Mouse (Mus musculus) heart, embryonic 14.5 days (tissue): ENCODE results near the gene Mrpl44. TPM values are rescaled to one million over a fixed set of nuclear protein-coding genes. Genes with fewer than 3 reads are reported as not detected.
A peak's percentile ranks its signal among the peaks of the same experiment; 100 is the strongest.

ENCODE experiments used
- ATAC-seq: fragments of 200-750 bp; cut with Nextera tagmentation; 2 replicates; pipeline ENCODE4 v1.8.0; 2017; ENCODE audit warnings: low read depth, moderate TSS enrichment; ENCODE audit not compliant: insufficient number of reproducible peaks, insufficient read depth, low FRiP score
- H3K27ac ChIP-seq, 2 experiments: fragments of 200-500 bp in 1 of 2; fragments of 300-500 bp in 1 of 2; sonication (generic) in 1 of 2; replicated peaks in 1 of 2; 2 replicates each; pipeline ENCODE4 v1.5.1; 2012 to 2014; ENCODE audit warnings: low read depth in 2 of 2, low read length in 2 of 2, control low read depth in 1 of 2, mild to moderate bottlenecking in 1 of 2, mixed read lengths in 1 of 2; ENCODE audit not compliant: control insufficient read depth in 1 of 2, insufficient read depth in 1 of 2
- H3K27me3 ChIP-seq: fragments of 300-500 bp; sonication (generic); 2 replicates; pipeline ENCODE4 v1.6.1; 2014; ENCODE audit warnings: mild to moderate bottlenecking, low read length, control low read depth; ENCODE audit not compliant: control insufficient read depth, insufficient read depth
- H3K36me3 ChIP-seq: fragments of 300-500 bp; sonication (generic); 2 replicates; pipeline ENCODE4 v1.6.1; 2014; ENCODE audit warnings: mild to moderate bottlenecking, control low read depth, low read length, mixed read lengths; ENCODE audit not compliant: control insufficient read depth, insufficient read depth
- H3K4me1 ChIP-seq, 2 experiments: fragments of 200-500 bp in 1 of 2; fragments of 300-500 bp in 1 of 2; sonication (generic) in 1 of 2; 2 replicates each; pipeline ENCODE4 v1.6.1; 2012 to 2014; ENCODE audit warnings: low read length in 2 of 2, control low read depth in 1 of 2, mixed read lengths in 1 of 2; ENCODE audit not compliant: control insufficient read depth in 2 of 2, insufficient read depth in 2 of 2
- H3K4me2 ChIP-seq: fragments of 300-500 bp; sonication (generic); 2 replicates; pipeline ENCODE4 v1.6.1; 2014; ENCODE audit warnings: mild to moderate bottlenecking, low read length
- H3K4me3 ChIP-seq, 2 experiments: fragments of 200-500 bp in 1 of 2; fragments of 300-500 bp in 1 of 2; sonication (generic) in 1 of 2; 2 replicates each; pipeline ENCODE4 v1.5.1; 2012 to 2014; ENCODE audit warnings: low read length in 2 of 2, mild to moderate bottlenecking in 2 of 2, control low read depth in 1 of 2, low read depth in 1 of 2, moderate library complexity in 1 of 2; ENCODE audit not compliant: control insufficient read depth in 1 of 2, insufficient read depth in 1 of 2
- H3K9ac ChIP-seq: fragments of 300-500 bp; sonication (generic); 2 replicates; pipeline ENCODE4 v1.6.1; 2014; ENCODE audit warnings: mild to moderate bottlenecking, low read length
- H3K9me3 ChIP-seq: fragments of 300-500 bp; sonication (generic); 2 replicates; pipeline ENCODE4 v1.6.1; 2016; ENCODE audit warnings: low read length, control low read depth; ENCODE audit not compliant: control insufficient read depth
- WGBS: fragments of 180-500 bp; shearing (Covaris S2); extraction: QIAGEN DNeasy Blood & Tissue Kit; methylation state at CpG from one replicate; pipeline ENCODE4 v1.1.7; 2014; 5-methylcytosine and 5-hydroxymethylcytosine counted together
- polyA plus RNA-seq: library from polyadenylated mRNA; unstranded; fragments of >200 nt; fragmentation: Nextera tagmentation; extraction: Ambion mirVana; gene quantifications from 2 replicates; pipeline ENCODE4 v1.2.1, GENCODE M21; 2014

Mrpl44 gene
- 43.1 and 45.6 TPM in 2 replicates for polyA plus RNA-seq

- Histone ChIP-seq H3K36me3 (peaks cover 33% of the 10 kb centered on the region), H3K9ac (peak within 1 kb of the TSS; percentile 83), H3K4me2 (peak within 1 kb of the TSS; percentile 61), H3K27me3 (no peaks in the 10 kb centered on the region), H3K4me1 (no peaks in the 10 kb centered on the region), H3K4me3 (peak within 1 kb of the TSS; percentile 66 to 73), H3K27ac (peak within 1 kb of the TSS; percentile 47 to 78), H3K9me3 (no peaks in the 10 kb centered on the region)
- ATAC-seq = peak; percentile 98
- WGBS = under 1% methylated on average over 38 of the region's 38 CpGs
These were observed at the start of gene Mrpl44, which contains the start of gene Wdfy1 for GRCm38 (mm10) chr1:79775927-79776458. TSS of gene Mrpl44 (plus strand) at chr1:79776018. TSS of gene Wdfy1 (minus strand) at chr1:79776143.

GRCm38 (mm10) chr1:79734794-79735193, 41.0 kb upstream of the Mrpl44 start:
- no peaks in the 10 kb centered on the region for H3K9me3 ChIP-seq
- no peak overlapping the region for H3K27ac ChIP-seq
- no peak for ATAC-seq
- peaks cover 29% of the 10 kb centered on the region for H3K36me3 ChIP-seq
- no peak overlapping the region for H3K4me3 ChIP-seq
- no peak overlapping the region for H3K9ac ChIP-seq
- H3K4me1 ChIP-seq = no peaks in the 10 kb centered on the region
- H3K4me2 ChIP-seq = no peak overlapping the region
- 77% methylated on average over 5 of the region's 5 CpGs for WGBS
- no peaks in the 10 kb centered on the region for H3K27me3 ChIP-seq

- H3K27me3 ChIP-seq = no peaks in the 10 kb centered on the region
- no peak for ATAC-seq
- H3K9me3 ChIP-seq = no peaks in the 10 kb centered on the region
These were observed 39.4 kb upstream of the Mrpl44 start for GRCm38 (mm10) chr1:79736408-79736807.

GRCm38 (mm10) chr1:79739726-79740125, 36.1 kb upstream of the Mrpl44 start:
- no peak for ATAC-seq
- no peak overlapping the region for H3K4me2 ChIP-seq
- H3K4me1 ChIP-seq = peaks cover 0 to 4% of the 10 kb centered on the region in 2 experiments; a peak in 2 of 4 replicates
- H3K9me3 ChIP-seq = no peaks in the 10 kb centered on the region
- 87% methylated on average over 2 of the region's 2 CpGs for WGBS
- no peak overlapping the region for H3K27ac ChIP-seq
- H3K9ac ChIP-seq = no peak overlapping the region
- peaks cover 18% of the 10 kb centered on the region for H3K36me3 ChIP-seq
- no peaks in the 10 kb centered on the region for H3K27me3 ChIP-seq
- H3K4me3 ChIP-seq = no peak overlapping the region

More at GRCm38 (mm10) chr1:79736408-79736807, 39.4 kb upstream of the Mrpl44 start:
- no peak overlapping the region for H3K4me3 ChIP-seq
- WGBS = 87% methylated on average over 3 of the region's 3 CpGs
- H3K4me1 ChIP-seq = peaks cover 0 to 4% of the 10 kb centered on the region in 2 experiments; a peak in 2 of 4 replicates
- H3K27ac ChIP-seq = no peak overlapping the region
- no peak overlapping the region for H3K9ac ChIP-seq
- peaks cover 25% of the 10 kb centered on the region for H3K36me3 ChIP-seq
- no peak overlapping the region for H3K4me2 ChIP-seq

GRCm38 (mm10) chr1:79741002-79741401, 34.8 kb upstream of the Mrpl44 start:
- Histone ChIP-seq H3K36me3 (peaks cover 18% of the 10 kb centered on the region), H3K27me3 (no peaks in the 10 kb centered on the region), H3K27ac (0 out of 4 replicates have a peak overlapping the region, but pooled peaks of 1 of the 2 experiments have one; percentile 16), H3K9ac (no peak overlapping the region), H3K4me1 (peaks cover 4% of the 10 kb centered on the region in 2 experiments; a peak in 3 of 4 replicates), H3K4me3 (no peak overlapping the region), H3K9me3 (no peaks in the 10 kb centered on the region), H3K4me2 (no peak overlapping the region)
- 51% methylated on average over 4 of the region's 4 CpGs for WGBS
- peak; percentile 66; the same call in 1 of the 2 replicates for ATAC-seq

- Histone ChIP-seq H3K27ac (no peak overlapping the region), H3K27me3 (no peaks in the 10 kb centered on the region), H3K36me3 (peaks cover 17% of the 10 kb centered on the region), H3K4me2 (no peak overlapping the region), H3K9ac (no peak overlapping the region), H3K9me3 (no peaks in the 10 kb centered on the region), H3K4me3 (no peak overlapping the region), H3K4me1 (peaks cover 7 to 9% of the 10 kb centered on the region in 2 experiments)
- WGBS = 91% methylated on average over 7 of the region's 7 CpGs
- no peak for ATAC-seq
These were observed 32.9 kb upstream of the Mrpl44 start for GRCm38 (mm10) chr1:79742949-79743348.

- WGBS = 97% methylated on average over 1 of the region's 1 CpGs
- H3K36me3 ChIP-seq = peaks cover 12% of the 10 kb centered on the region
- H3K9me3 ChIP-seq = no peaks in the 10 kb centered on the region
- no peak overlapping the region for H3K27ac ChIP-seq
- peaks cover 7 to 9% of the 10 kb centered on the region in 2 experiments for H3K4me1 ChIP-seq
- no peak for ATAC-seq
- no peak overlapping the region for H3K9ac ChIP-seq
- H3K27me3 ChIP-seq = no peaks in the 10 kb centered on the region
- no peak overlapping the region for H3K4me3 ChIP-seq
- H3K4me2 ChIP-seq = no peak overlapping the region
These were observed 32.4 kb upstream of the Mrpl44 start for GRCm38 (mm10) chr1:79743385-79743784.

- no peaks in the 10 kb centered on the region for H3K27me3 ChIP-seq
- H3K36me3 ChIP-seq = no peaks in the 10 kb centered on the region
- 22% methylated on average over 4 of the region's 4 CpGs for WGBS
- H3K4me2 ChIP-seq = no peak overlapping the region
- ATAC-seq = peak; percentile 83
- H3K4me3 ChIP-seq = no peak overlapping the region
- H3K9me3 ChIP-seq = no peaks in the 10 kb centered on the region
- H3K27ac ChIP-seq = peak overlapping the region; percentile 74 to 78
- no peak overlapping the region for H3K9ac ChIP-seq
- peaks cover 7 to 20% of the 10 kb centered on the region in 2 experiments for H3K4me1 ChIP-seq
These were observed 29.8 kb upstream of the Mrpl44 start for GRCm38 (mm10) chr1:79746056-79746455.
